Mouse (Mus musculus) megakaryocyte, adult 5-6 weeks (primary cell): ENCODE results near the gene Glis1. TPM values are rescaled to one million over a fixed set of nuclear protein-coding genes. Genes with fewer than 3 reads are reported as not detected.

Experiments used
- ATAC-seq: 2 replicates; pipeline ENCODE4 v1.8.0; 2016; ENCODE audit warnings: mild to moderate bottlenecking, inconsistent platforms; ENCODE audit not compliant: poor library complexity, severe bottlenecking
- total RNA-seq, 2 experiments: library from RNA; stranded (forward) in 1 of 2; stranded (reverse) in 1 of 2; fragments of 153-499, 151-499 nt in 1 of 2; fragments of 221-1000, 200-1000 nt in 1 of 2; gene quantifications; 2 replicates each; pipeline versions ENCODE4 v1.2.3 to v1.2.4; 2015 to 2017

Gene Glis1
- total RNA-seq, 2 experiments from 2014 or later, result 0.85 TPM; not detected in 1

DNA sequence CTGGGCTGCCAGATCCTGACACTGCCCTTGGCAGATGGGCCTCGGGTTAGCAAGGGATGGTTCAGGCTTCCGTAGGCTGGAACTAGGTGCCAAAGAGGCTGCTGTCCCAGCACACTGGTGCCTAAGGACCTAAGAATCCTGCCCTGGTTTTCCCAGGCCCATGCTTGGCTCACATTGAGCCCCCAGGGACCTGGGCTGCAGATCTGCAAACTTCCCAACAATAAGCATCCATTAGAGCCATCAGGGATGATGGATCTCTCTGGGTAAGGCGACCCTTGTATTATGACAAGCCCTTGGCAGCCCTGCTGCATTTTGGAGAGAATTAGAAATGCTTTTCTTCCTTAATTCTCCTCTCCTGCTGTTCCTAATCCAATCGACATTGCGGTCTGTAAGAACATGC lies 187.0 kb downstream of the Glis1 start:
- ATAC-seq, result no peak

DNA sequence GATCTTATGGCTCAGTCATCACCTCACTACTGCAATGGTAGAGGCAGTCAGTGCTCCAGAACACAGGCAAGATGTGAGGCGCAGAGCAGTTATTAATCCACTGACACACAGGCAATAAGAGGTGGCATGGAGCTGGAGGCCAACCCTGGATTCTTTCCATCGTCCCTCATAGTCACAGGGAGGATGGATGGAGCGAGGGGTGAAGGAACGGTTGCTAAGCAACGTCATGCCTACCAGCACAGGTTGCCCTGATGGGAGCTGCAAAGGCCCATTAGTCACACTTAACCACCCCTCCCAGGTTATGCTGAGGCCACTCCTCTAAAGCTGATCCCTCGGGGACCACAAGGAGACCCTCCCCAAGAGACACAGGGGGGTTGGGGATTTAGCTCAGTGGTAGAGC lies 187.9 kb downstream of the Glis1 start:
- no peak for ATAC-seq

DNA sequence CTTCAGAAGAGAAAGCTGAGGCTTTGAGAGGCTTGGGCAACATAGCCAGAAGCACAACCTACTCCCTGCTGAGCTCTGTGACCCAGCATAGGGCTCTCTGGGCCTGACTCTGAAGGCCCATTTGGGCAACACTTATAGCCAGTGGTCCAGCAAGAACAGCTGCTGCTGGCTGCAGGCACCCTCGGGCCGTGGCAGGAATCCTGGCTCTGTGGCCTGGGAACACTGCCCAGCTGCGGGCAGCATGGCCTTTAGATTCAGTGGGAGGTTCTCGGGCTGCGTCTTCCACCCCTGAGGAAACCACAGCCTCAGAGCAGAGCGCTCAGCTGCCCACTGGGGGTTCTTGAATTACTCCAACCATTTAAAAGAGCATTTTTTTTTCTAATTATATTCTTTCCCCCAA lies 189.5 kb downstream of the Glis1 start:
- ATAC-seq, result no peak

DNA sequence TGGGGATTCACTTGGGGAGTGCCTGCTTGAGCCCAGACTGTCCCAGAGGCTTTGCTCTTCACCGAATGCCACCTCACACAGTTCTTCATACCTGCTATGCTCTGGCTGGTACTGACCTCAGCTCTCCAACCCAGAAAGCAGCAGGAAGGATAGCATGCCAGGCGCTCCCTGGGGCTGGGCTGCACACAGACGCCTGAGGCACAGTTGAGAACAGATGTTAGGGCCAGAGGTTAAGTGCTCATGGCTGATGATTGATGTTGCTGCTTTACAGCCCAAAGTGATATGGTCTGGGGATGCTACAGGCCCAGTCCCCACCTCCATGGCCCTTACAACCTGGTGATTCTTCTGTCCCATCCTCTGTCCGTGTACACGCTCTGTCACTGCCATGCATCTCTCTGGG lies 190.6 kb downstream of the Glis1 start:
- no peak for ATAC-seq

DNA sequence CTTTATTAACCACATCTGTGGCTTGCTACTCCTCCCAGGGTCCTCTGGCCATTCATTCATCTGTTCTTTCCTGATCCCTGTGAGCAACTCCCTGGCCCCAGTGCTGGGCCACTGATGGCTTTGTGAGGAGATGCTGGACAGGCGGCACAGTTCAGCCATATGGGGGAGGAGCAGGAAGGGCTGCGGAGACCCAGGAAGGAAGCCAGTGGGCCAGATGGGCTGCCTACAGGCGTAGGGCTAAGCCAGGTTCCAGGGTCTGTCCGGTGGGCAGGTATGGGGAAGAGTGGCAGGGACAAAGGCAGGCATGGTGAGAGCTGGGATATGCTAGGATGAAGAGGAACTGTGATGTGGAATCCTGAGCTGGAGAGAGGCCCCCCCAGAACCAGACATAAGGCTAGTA lies 193.8 kb downstream of the Glis1 start:
- ATAC-seq, result no peak

DNA sequence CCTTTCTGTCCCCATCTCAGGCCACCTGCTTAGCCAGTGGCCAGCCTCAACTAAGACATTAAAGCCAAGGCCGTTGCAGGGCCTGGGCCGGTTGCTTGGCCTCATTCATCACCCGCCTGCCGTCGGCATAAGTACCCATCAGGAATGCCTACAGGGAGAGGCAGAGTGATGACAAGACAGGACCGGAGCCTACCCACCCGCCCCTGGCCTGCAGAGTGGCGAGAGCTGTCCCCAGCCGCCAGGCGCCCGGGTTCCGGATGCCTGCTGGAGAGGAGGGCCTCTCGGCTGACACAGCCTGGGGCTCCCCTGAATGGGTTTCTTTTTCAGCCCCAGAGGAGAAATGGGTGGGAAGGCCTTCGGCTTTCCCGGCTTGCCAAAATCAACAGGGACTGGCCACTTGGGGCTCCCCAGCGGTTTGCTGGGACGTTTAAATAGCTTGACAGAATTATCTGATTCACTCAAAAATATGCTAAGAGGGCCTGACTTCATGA lies 194.6 kb downstream of the Glis1 start:
- ATAC-seq, result no peak

DNA sequence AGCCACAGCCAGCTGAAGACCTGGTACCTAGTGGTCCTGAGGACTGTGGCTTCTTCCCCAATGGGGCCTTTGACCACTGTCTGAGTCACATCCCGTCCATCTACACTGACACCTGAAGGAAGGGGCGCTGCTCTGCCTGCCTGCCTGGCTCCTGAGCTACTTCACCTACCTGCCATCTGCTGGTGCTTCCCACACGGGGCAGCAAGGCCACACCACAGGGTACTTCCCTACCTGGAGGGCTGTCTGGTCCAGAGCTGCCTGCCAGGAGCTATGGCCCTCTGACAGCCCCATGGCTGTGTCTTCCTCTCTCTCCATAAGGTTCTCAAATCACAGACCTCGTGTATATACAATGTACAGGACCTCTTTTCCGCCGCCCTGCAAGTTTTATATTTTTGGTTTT lies 200.2 kb downstream of the Glis1 start:
- ATAC-seq, result no peak

DNA sequence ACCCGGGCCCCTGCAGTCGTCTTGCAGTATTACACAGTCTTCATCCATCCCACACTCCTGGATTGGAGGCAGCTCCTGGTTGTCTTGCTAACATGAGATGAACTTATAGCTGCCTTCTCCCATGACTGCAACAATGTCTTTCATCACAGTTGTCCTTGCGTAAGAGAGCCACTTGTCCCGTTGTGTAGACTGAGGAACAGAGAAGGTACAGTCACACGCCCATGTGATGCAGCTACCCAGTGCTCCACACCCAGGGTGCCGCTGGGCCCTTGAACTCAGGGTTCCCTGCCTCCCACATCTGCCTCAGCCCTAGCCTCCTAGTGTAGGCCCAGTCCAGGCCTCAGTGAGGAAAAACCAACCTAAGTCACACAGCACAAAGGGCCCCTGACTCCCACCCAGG lies 201.7 kb downstream of the Glis1 start:
- ATAC-seq, result peak; percentile 81

DNA sequence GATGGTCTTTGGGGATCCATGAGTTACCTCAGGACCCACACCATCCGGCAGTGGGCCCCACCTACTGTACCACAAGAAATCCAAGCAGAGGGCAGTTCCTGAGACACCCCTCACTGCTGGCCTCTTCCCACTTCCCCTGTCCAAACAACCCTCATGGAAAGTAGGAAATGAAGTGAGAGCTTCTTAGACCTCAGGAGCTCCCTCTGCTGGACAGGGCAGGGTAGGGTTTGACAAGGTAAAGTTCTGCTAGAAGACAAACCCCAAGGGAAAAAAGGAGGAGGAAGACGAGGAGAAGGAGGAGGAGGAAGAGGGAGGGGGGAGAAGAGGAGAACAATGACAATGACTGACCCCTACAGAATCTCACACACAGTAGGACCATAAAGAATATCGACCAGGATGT lies 203.3 kb downstream of the Glis1 start:
- ATAC-seq, result peak; percentile 67

DNA sequence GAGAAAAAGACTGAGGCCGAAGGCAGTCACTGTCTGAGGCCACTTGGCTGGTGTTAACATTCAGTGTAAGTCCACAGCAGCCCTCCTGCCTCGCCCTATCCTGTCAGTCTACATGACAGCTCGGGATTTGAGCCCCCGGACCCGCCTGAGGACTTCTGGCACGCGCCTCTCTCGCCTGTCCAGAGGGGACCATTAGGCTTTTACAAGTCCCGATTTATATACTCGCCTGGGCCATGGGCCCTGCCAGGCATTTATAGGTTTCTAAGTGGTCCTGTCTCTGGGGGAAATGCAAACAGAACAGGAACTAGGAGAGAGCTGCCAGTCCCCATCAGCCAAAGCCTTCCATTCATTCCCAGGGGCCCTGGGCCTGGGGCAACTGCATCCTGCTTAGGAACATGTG lies 203.9 kb downstream of the Glis1 start:
- no peak for ATAC-seq

DNA sequence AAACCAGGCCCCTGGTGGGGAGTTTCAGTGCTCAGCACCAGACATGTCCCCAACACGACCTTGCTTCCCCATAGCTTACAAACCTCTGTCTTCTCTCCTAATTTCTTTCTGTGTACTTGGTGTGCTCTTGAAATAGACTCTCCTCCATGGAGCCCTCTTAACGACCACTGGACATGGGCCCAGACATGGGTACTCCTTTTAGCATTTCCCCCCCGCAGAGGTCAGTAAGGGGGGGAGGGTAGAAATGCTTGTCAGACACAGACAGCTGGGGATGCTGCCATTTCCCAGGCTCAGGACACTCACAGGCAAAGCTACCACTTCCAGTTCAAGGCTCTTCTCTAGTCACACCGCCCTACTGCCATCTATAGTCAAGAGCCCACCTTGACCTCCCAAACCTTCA lies 207.2 kb downstream of the Glis1 start:
- no peak for ATAC-seq

DNA sequence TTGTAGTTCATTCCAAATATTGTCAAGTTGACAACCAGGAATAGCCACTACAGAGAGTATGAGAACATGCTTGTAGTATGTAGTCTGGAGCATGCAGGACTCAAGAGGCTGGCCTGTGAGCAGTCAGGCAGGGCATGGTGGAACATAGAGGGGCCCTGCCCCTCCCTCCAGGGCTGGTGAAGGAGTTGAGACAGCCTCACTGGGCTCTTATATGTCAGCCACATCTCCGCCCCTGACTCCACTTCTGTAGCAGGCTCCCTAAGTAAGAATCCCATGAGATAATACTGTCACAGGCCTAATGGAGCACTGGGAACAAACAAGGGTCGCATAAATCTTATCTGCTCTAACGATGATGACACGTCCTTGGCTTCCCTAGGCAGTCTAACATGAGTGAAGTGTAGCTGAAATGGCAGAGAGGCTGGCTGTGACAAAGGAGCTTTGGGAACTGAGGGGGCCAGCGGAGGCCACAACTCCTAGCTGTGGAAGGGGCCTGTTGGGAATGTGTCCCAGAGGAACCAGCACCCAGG lies 214.6 kb downstream of the Glis1 start:
- ATAC-seq, result no peak

DNA sequence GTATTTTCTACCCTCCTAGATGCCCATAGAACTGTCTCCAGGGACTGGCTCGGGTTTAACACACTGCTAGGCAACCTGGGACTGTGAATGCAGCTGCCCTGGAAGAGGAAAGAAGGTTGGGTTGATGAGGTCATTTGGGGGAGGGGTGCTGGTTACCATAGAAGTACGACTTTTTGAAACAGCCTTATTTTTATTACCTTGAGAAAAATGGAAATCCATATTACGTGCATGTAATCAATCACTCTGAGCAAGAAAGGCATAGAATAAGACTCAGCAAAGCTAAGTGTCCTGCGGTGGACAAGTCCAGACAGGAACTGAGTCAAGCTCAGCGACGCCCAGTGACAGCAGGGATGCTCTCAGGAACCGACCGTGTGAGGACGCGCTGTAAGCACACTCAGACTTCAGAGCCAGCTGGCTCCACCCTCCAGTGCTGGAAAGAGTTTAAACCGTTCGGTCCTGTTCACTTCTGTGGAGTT lies 216.7 kb downstream of the Glis1 start:
- ATAC-seq, result no peak

DNA sequence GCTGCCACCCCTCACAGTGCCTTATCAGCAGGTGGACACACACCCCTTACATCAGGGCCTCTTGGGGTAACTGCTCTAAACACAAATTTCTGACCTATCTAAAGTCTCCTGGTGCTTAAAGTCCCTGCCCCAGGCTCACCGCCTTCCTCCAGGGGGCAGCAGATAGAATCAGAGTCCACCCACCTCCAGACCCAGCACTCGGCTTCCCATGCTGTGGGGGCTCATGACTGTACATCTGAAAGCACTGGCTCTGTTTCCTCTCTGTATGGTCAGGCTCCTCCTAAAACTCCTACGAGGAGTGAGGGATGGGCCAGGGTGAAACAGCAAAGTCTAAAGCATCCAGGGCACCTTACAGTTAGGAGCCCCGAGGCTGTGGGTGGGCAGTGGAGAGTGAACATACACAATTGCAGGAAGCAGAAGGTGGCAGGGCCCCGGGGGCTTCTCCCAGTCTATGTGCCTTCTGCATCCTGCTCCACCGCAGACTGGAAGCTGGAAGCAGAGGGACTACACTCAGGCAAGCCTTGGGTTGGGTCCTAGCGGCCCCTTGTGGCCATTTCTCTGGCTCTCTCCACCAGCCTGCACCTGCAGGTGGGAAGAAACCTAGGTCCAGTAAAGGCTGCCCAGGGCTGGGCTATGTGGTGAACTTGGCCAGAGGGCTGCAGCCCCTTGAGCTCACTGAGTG lies 218.3 kb downstream of the Glis1 start:
- ATAC-seq, result peak; percentile 85

DNA sequence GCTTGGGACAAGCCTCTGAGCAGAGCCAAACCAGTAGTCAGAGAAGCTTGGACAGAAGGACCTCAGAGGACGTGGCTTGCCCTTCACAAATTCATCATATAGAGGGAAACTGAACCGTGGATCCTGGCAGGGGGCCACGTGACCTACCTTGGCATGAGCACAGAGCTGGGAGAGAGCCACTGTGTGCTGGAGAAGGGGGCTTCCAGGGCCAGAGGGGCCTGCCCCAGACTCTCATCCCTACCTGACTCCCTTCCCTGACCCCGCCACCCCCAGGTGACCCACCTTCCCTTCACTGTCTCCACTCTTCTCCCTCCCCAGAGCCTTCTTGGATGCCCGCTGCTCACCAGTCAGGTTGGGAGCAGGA lies 218.9 kb downstream of the Glis1 start:
- ATAC-seq, result no peak; the same call in 1 of the 2 replicates

DNA sequence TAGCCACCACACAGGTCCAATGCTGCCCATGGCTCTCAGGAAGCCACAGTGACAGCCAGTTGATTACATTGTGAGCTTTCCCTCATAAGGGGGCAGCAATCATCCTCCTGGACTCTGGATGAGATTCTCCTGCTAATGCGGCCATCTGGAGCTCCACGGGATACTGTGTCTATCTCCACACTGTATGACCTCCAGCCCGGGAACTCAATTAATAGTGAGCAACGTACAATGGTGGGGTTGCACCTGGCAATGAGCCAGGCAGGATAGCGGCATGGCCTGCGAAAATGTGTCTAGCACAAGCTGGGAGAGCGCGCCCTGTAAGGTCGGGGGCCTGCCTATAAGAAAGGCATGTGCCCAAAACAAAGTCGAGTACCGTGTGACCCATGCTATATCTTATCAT lies 226.3 kb downstream of the Glis1 start:
- no peak for ATAC-seq

DNA sequence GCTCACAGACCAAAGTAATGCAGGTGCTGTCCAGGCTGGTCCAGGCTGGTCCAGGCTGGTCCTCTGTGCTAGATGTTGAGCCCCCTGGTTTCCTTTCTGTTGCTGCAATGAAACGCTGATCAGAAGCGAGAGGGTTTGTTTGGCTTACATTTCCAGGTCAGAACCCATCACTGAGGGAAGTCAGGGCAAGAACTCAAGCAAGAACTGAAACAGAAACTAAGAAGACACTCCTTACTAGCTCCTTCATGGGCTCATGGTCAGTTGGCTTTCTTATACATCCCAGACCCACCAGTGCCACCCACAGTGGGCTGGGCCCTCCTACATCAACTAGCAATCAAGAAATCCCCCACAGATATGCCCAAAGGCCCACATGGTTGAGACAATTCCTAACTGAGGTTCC lies 234.1 kb downstream of the Glis1 start:
- ATAC-seq, result peak; percentile 51; the same call in 1 of the 2 replicates

DNA sequence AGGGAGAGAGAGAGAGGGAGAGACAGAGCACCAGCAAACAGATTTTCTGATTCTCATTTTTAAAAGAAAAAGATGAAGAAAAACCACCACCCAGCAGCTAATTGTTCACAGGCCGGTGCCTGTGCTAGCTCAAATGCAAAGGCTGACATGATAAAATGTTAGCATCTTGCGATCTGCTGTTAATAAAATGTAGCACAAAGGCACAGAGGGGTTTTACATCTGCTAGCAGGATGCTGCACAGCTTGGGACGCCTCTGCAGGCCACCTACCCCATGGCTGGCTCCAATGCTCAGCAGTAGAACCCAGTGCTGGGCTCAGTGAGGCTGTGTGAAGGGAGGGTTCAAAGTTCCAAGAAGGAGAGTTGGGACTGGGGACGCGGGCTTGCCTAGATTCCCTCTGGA lies 236.3 kb downstream of the Glis1 start:
- no peak for ATAC-seq

DNA sequence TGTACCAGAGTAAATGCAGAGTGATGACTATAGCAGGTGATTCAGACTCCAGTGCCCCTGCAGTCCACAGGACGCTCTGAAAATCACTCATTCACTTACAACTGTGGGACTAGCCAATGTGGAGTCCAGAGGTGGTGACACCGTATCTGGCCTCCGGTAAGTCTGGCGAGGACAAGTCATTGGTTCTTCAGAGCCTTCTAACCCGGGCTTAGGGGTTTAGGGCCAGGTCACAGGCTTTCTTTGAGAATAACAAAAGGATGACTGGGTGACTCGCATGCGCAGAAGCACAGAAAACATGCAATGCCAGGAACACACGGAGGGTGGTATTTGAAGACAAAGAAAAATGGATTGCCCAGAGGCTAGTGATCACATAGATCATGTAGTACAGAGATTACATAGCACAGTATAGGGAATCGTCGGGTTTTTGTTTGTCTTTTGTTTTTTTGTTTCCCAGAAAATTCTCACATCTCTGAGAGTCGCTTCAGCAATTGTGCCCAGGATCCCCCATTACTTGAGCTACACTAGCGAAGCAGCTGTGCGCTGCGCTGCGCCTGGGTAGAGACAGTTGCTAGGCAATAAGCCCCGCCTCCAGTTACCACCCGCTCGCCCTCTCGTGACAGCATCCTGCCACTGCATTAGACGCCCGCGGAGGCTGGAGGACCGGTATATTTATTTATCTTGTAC lies 239.4 kb downstream of the Glis1 start:
- ATAC-seq, result peak; percentile 95

DNA sequence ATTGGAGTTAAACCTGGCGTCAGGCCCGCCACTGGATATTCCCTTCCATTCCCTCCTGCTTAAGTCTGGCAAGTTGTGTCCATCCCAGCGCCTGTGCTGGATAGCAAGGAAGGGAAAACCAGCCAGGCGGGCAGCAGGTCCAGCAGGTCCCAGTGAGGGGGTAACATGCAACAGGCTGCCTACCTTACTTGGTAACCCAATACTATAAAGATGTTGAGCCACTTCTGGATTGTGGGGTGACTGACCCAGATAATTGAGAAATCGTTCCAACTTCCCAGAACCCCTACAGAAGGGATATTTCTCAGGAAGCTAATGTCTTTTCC lies 239.9 kb downstream of the Glis1 start:
- no peak for ATAC-seq

DNA sequence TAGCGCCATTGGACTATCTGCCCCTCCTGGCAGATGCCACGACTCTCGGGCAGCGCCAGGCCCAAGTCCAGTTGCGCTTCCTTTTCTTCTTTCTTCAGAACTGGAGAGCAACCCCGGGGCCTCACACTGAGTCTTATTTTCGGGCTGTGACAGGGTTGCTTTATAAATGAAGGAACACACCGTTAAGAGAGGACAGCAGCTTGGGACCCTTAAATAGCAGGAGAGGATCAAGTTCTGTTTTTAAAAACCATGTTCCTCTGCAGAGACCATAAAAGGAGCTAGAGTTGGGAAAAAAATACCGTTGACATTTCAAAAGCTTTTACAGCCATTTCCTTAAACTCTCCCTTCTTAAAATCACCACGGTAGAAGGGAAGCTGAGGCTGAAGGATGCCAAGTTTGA lies 241.3 kb downstream of the Glis1 start:
- ATAC-seq, result peak; percentile 34

DNA sequence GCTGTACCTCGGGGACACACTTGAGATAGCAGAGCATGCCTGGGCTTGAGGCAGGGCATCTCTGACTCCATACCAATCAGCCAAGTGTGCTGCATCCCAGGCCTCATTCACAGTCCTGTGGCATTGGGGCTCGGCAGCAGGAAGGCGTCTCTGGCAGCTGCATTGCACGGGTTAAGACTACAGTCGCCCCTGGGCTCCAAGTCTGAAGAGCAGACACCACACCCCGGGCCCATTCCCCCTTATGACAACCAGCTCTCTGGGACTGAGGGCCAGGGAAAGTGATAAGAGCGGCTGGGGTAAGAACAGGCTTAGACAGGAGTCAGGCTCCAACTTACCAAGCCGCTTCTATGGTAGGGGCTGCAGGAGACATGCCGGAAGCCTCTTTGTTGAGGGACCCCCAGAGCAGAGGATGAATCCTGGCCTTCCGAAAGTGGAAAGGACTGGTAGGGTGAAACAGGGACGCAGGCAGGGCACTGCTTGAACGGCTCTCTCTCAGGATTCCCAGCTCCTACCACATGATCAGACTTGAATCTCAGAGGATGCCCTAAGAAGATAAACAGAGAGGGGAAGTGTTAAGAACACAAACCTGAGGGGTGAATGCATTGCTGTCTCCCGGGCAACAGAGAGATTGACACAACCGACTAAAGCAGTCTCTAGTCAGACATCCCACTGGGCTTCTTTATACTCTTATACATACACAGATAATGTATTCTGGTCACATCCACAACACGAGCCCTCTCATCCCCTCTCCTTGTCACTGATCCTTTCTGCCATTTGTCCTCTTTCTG lies 246.1 kb downstream of the Glis1 start:
- no peak for ATAC-seq
